Mouse (Mus musculus) midbrain, postnatal 0 days (tissue): ENCODE data around the gene Rngtt. TPM values are rescaled to one million over a fixed set of nuclear protein-coding genes. Genes with fewer than 3 reads are reported as not detected.
"Not testable (repeated sequence)": the region's sequence is repeated elsewhere in the genome, so short reads cannot be mapped to it uniquely, and the experiment has no call there.

Experiments
- ATAC-seq: fragments of 200-750 bp; cut with Nextera tagmentation; 2 replicates; pipeline ENCODE4 v1.8.0; 2017; ENCODE audit warnings: moderate number of reproducible peaks, mild to moderate bottlenecking, moderate TSS enrichment, moderate library complexity; ENCODE audit not compliant: low FRiP score
- DNase-seq: peaks from one replicate; pipeline ENCODE4 v3.0.0-alpha.2; 2015; ENCODE audit warnings: low spot score
- H3K27ac ChIP-seq: fragments of 300-500 bp; sonication (generic); 2 replicates; pipeline ENCODE4 v1.5.1; 2014; ENCODE audit warnings: low read depth, mild to moderate bottlenecking, low read length, mixed read lengths
- H3K27me3 ChIP-seq: fragments of 300-500 bp; sonication (generic); 2 replicates; pipeline ENCODE4 v1.6.1; 2014; ENCODE audit warnings: low read length, control low read depth, mixed read lengths; ENCODE audit not compliant: insufficient read depth
- H3K36me3 ChIP-seq: fragments of 300-500 bp; sonication (generic); 2 replicates; pipeline ENCODE4 v1.6.1; 2014; ENCODE audit warnings: low read length, control low read depth, mixed read lengths; ENCODE audit not compliant: insufficient read depth
- H3K4me1 ChIP-seq: fragments of 300-500 bp; sonication (generic); 2 replicates; pipeline ENCODE4 v1.6.1; 2014; ENCODE audit warnings: mild to moderate bottlenecking, control low read depth, antibody characterized with exemption, low read length, mixed read lengths; ENCODE audit not compliant: insufficient read depth
- H3K4me2 ChIP-seq: fragments of 300-500 bp; sonication (generic); 2 replicates; pipeline ENCODE4 v1.6.1; 2014; ENCODE audit warnings: low read depth, mild to moderate bottlenecking, low read length, mixed read lengths; ENCODE audit not compliant: poor library complexity, severe bottlenecking
- H3K4me3 ChIP-seq: fragments of 300-500 bp; sonication (generic); 2 replicates; pipeline ENCODE4 v1.5.1; 2014; ENCODE audit warnings: low read depth, mild to moderate bottlenecking, low read length, moderate library complexity
- H3K9ac ChIP-seq: fragments of 300-500 bp; sonication (generic); replicated peaks from 2 replicates; pipeline ENCODE4 v1.6.1; 2014; ENCODE audit warnings: mild to moderate bottlenecking, low read length, moderate library complexity, mixed read lengths; ENCODE audit not compliant: poor library complexity, severe bottlenecking
- H3K9me3 ChIP-seq: fragments of 300-500 bp; sonication (generic); 2 replicates; pipeline ENCODE4 v1.6.1; 2016; ENCODE audit warnings: low read length, control low read depth
- CTCF ChIP-seq: IDR thresholded peaks from 2 replicates; pipeline ENCODE4 v1.5.1; 2016; ENCODE audit warnings: antibody characterized with exemption, mild to moderate bottlenecking
- WGBS: fragments of 180-500 bp; shearing (Covaris S2); extraction: QIAGEN DNeasy Blood & Tissue Kit; methylation state at CpG from one replicate; pipeline ENCODE4 v1.1.7; 2014; 5-methylcytosine and 5-hydroxymethylcytosine counted together
- polyA plus RNA-seq: library from polyadenylated mRNA; unstranded; fragments of >200 nt; fragmentation: Nextera tagmentation; extraction: Ambion mirVana; gene quantifications from 2 replicates; pipeline ENCODE4 v1.2.1, GENCODE M21; 2015
- total RNA-seq: library from RNA; depleted of rRNA; stranded (reverse); fragments of >200 nt; gene quantifications from 2 replicates; pipeline ENCODE4 v1.2.3, GENCODE M21; 2014

Gene Rngtt
- total and polyA plus RNA-seq, 2 experiments from 2014 or later = 16.1 to 16.8 TPM

GRCm38 (mm10) chr4:33289106-33289650 is 20.9 kb upstream of the Rngtt start:
- no peak overlapping the region for H3K27ac ChIP-seq
- TF ChIP-seq CTCF = no peak
- no peaks in the 10 kb centered on the region for H3K4me1 ChIP-seq
- H3K9ac ChIP-seq = no peak overlapping the region
- no peak for ATAC-seq
- no peak overlapping the region for H3K4me3 ChIP-seq
- H3K9me3 ChIP-seq = no peaks in the 10 kb centered on the region
- no peaks in the 10 kb centered on the region for H3K36me3 ChIP-seq
- WGBS = 85% methylated on average over 12 of the region's 12 CpGs
- no peak for DNase-seq
- H3K27me3 ChIP-seq = no peaks in the 10 kb centered on the region; the same call in 1 of the 2 replicates
- no peak overlapping the region for H3K4me2 ChIP-seq

- H3K27me3 ChIP-seq = no peaks in the 10 kb centered on the region; the same call in 1 of the 2 replicates
- no peak within 1 kb of the TSS for H3K4me3 ChIP-seq
- DNase-seq (peak; percentile 75), ATAC-seq (peak; percentile 93)
- H3K27ac ChIP-seq = peak within 1 kb of the TSS; percentile 47; the same call in 1 of the 2 replicates
- no peaks in the 10 kb centered on the region for H3K9me3 ChIP-seq
- no peak within 1 kb of the TSS for H3K4me2 ChIP-seq
- no peak within 1 kb of the TSS for H3K9ac ChIP-seq
- no peaks in the 10 kb centered on the region for H3K4me1 ChIP-seq
- H3K36me3 ChIP-seq = no peaks in the 10 kb centered on the region
- 59% methylated on average over 3 of the region's 3 CpGs for WGBS
- no peak for TF ChIP-seq CTCF
Measured at GRCm38 (mm10) chr4:33290002-33290401, 20.1 kb upstream of the Rngtt start, which contains the start of gene Pnrc1. Pnrc1 (minus strand) TSS chr4:33290163.

GRCm38 (mm10) chr4:33290878-33291277 is 19.2 kb upstream of the Rngtt start:
- DNase-seq (no peak), ATAC-seq (no peak)
- H3K36me3 ChIP-seq = no peaks in the 10 kb centered on the region
- H3K4me2 ChIP-seq = no peak overlapping the region
- peak; percentile 44 for TF ChIP-seq CTCF
- H3K9me3 ChIP-seq = no peaks in the 10 kb centered on the region
- H3K27ac ChIP-seq = 0 out of 2 replicates have a peak overlapping the region, but pooled peaks have one; percentile 26
- H3K4me1 ChIP-seq = no peaks in the 10 kb centered on the region
- no peak overlapping the region for H3K9ac ChIP-seq
- WGBS = 69% methylated on average over 4 of the region's 4 CpGs
- no peaks in the 10 kb centered on the region; the same call in 1 of the 2 replicates for H3K27me3 ChIP-seq
- no peak overlapping the region for H3K4me3 ChIP-seq

GRCm38 (mm10) chr4:33292409-33293370 is 17.4 kb upstream of the Rngtt start:
- Histone ChIP-seq H3K4me3 (no peak overlapping the region), H3K4me2 (no peak overlapping the region)

GRCm38 (mm10) chr4:33300891-33301665 is 9.0 kb upstream of the Rngtt start:
- not testable (repeated sequence) for H3K4me1 ChIP-seq, H3K36me3 ChIP-seq, H3K9ac ChIP-seq, H3K9me3 ChIP-seq, H3K27ac ChIP-seq, DNase-seq, H3K4me2 ChIP-seq, H3K4me3 ChIP-seq, ATAC-seq, H3K27me3 ChIP-seq
- 57% methylated on average over 6 of the region's 6 CpGs for WGBS

More at GRCm38 (mm10) chr4:33292409-33293370, 17.4 kb upstream of the Rngtt start:
- 25% methylated on average over 16 of the region's 16 CpGs for WGBS
- no peak for ATAC-seq
- Histone ChIP-seq H3K9ac (no peak overlapping the region), H3K36me3 (no peaks in the 10 kb centered on the region), H3K27ac (no peak overlapping the region), H3K27me3 (no peaks in the 10 kb centered on the region; the same call in 1 of the 2 replicates), H3K9me3 (no peaks in the 10 kb centered on the region), H3K4me1 (no peaks in the 10 kb centered on the region)
- TF ChIP-seq CTCF = peak; percentile 93
- DNase-seq = peak; percentile 85
